Mouse (Mus musculus) CD4-positive, CD25-positive, alpha-beta regulatory T cell, adult 4 months (primary cell): ENCODE results near the gene Serpina5. TPM values are rescaled to one million over a fixed set of nuclear protein-coding genes. Genes with fewer than 3 reads are reported as not detected.
"Not testable (repeated sequence)": the region's sequence is repeated elsewhere in the genome, so short reads cannot be mapped to it uniquely, and the experiment has no call there.

ENCODE experiments used
- ATAC-seq: one replicate; pipeline ENCODE4 v1.8.0; 2017
- polyA plus RNA-seq, 2 experiments: library from polyadenylated mRNA; unstranded; fragments of 100-300 nt; shearing (Covaris generic); gene quantifications; one replicate each; pipeline ENCODE4 v1.2.1; 2017

Serpina5 gene
- polyA plus RNA-seq: not detected

DNA sequence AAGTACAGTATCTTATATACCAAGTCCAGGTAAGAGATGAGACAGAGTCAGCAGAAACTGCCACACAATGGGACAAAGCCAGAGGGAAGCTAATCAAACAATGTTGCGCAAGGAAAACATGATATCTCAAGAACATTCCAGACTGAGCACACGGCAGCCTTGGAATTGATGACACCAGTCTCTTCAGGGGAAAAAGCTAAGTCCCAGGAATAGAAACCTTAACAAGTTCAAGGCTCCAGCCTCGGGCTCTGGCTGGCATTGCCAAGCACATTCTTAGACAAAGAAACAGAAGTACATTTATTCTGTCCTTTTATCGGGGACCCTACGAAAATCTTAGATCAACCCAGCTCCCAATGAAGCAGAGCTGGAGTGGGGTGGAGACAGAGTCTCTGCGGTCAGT is at the start of gene Serpina5:
TSS of gene Serpina5 (plus strand) at position 346 of the 400 bp plus-strand sequence.
- ATAC-seq: no peak

DNA sequence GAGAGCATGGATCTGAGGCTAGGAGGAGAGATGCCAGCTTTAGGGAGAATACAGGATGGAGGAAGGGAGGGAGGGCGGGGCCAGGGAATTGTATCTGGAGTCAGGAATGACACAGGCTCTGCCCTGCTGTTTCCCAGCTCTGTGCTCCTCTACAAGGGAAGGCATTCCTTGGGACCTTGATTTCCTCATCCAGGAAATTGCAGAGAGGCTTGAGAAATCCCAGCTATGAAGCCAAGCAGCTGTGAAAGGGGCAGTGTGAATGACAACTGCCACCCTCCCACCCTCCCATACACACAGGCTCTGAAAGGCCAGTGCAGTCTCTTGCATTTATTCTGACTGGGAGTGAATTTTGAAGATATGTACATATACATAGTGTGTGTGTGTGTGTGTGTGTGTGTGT is 46.9 kb upstream of the Serpina5 start:
- ATAC-seq: no peak

DNA sequence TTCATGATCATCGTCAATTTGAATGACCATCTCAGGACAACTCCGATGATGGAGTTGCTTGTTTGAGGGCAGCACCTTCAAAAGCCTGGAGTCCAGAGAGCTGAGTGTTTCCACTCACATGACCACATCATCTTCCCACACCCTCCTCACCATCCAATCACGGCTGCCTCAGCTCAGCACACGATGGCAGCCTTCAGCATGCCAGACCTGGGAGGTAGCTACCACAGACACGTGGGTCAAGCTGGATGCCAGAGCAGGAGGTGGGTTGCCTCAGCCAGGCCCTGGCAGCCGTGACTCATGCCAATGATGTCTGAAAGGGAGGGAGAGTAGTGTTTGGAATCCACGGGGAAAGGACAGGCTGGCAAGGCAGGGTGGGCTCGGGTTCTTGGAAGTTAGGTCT is 45.2 kb upstream of the Serpina5 start:
- ATAC-seq: no peak

DNA sequence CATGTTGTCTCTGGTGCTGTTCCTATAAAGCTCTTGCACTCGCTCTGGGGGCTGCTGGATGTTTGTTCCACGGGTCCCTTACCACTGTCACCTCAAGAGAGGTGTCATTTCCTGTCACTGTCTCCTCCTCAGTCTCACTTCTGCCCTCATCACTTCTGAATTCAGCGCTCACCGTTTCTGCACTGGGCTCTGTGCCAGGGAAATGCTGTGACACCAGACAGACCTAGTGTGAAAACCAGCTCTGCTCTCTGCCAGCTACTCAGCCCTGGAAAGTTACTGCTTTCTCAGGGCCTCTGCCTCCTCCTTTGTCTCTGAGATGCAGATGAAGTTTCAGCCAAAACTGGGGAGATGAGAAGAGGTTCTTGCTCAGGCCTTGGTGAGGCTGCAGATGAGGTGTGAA is 43.9 kb upstream of the Serpina5 start:
- peak; percentile 81 for ATAC-seq

DNA sequence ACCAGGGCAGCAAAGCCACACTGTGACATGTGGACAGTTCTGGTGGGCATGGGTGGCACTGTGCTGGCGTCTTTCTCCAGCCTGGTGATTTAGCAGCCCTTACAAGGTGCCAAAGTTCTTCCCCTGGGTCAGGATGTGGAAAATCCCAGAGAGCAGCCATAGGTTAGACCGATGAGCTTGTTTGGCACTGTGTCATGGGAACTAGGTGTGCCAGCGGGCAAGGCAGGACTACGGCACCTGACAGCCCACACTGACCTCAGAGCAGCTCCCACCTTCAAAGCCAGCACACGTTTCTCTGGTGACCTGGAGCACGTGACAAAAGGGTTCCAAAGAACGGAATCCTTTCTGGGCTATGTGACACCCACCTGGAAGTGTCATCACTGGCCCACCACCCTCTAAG is 43.4 kb upstream of the Serpina5 start:
- ATAC-seq: no peak

DNA sequence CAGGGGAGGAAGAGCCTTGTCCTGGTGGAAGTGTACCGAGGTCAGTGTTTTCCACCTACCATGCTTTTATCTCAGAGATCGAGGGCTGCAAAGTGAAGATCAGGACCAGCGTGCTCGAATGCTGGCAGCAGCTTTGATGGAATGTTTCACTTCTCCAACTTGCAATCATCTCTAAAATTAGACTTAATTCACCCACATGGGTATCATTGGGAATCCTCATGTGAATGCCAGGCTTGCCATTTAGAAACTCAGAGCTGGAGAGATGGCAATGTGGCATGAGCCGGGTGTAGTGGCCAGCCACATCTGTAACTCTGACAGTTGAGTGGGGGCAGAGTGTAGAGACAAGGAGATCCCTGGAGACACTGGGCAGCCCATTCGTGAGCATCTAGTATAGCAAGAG is 40.8 kb upstream of the Serpina5 start:
- no peak for ATAC-seq

DNA sequence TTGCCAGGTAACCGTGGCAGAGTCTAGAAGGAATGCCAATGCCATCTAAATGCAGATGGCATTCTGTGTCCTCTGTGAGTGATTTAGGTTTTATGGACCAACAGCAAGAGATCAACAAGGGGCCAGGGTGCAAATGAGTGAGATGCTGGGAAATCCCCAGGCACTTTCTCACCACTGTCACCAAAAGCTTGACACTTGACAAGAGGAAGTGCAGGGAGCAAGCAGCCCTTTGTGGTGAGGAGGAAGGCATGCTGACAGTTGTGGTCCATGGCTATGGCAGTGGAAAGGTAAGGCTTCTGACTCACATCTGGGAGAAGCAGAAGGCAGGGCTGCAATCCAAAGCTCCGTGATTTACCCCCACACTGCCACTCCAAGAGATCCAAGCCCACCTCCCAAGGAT is 39.1 kb upstream of the Serpina5 start:
- peak; percentile 78 for ATAC-seq

DNA sequence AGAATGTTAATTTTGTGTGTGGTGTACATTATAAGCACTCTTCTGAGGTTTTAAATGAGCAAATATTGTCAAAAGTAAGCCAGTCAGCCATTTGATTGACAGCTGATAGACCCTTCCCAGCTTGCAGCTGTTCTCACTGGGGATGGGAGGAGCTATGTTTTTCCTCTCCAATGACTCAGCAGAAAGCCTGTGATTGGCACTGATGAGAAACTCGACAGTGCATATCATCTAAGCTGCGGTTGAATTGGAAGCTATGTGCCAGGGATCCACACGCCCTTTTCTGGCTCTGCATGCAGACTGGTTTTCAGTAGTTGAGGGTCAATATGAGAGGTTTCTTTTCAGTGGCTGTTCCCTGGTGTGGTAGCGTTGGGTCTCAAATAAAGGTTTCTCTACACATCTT is 36.4 kb upstream of the Serpina5 start:
- ATAC-seq: no peak

DNA sequence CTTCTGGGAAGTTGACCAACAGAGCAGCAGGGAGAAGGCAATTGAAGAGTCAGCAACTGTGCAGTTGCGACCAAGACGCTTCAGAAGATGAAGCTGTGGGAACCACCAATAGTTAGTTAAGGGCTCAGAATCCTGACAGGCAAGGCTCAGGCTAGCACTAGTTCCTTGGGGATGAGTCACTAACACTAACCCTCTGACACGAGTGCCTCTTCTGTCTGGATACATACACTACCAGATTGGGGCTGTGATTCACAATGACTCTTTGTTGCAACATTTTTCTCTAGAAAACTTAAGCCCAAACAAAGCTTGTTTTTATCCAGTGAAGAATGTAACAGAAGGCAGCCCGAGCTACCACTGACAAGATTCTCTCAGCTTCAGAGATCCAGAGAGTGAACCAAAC is 35.9 kb upstream of the Serpina5 start:
- no peak for ATAC-seq

DNA sequence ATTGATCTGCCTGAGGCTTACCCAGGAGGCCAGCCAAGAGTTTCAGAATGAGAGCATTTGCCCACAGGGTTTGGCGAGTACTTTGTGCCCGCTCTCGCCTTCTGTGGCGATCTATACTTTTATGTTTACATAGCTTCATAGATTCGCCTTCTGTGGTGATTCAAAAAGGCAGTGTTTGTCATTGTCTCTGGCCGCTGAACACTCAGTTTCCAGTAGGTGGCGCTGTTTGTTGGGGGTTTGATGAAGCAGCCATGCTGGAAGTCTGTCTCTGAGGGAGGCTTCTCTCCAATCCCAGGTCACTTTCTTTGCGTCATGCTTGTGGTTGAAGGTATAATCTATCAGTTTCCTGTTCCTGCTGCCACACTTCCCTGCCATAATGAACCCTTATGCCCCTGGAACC is 34.7 kb upstream of the Serpina5 start:
- peak; percentile 22 for ATAC-seq

DNA sequence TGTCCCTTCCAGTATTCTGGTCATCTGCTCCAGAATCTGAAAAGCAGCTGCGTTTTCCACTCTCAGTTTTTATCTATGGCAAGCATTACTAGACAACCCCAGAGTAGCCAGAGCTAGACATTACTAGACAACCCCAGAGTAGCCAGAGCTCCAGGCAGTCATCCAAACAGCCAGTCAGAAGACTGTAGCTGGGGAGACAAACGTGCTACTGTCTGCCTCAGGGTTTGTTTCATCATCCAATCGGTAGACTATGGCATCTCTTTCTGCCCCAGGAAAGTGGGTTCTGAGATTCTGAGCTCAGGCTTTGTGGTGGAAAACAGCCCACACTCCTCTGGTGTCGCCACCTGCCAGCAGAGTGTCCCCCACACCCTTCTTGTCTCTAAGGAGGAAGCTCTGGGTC is 33.4 kb upstream of the Serpina5 start:
- ATAC-seq: peak; percentile 72

DNA sequence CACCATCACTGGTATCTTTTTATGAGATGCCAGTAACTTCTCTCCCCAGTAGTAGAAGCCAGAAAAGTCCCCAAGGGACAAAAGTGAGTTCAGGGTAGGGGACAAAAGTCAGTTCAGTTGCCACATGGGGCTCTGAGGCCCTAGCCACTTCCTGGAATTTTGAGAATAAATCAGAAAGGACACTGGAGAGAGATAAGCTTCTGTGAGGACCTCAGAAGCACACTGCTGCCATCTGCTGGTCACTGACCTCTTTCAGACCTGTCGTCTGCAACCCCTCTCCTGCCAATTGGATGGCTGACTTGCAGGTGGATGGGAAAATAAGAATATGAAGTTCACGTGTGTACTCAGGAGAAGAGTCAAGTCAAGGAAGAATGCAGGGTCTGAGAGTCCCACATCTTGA is 31.3 kb upstream of the Serpina5 start:
- peak; percentile 40 for ATAC-seq

DNA sequence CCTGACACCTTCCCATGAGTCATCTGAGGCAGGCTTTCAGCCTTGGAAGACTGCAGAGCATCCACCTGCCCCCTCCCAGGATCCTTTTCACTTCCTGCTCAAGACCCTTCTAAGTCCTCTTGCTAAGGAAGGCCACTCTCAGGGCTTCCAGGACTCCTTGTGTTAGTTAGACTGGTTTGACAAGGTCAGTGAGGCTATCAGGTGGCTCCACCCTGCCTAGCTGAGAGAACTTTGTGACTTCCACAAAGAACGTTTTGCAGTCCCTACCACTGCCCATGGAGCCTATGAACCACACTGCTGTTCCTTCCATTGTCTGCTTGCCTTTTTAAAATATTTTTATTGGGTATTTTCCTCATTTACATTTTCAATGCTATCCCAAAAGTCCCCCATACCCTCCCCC is 29.2 kb upstream of the Serpina5 start:
- no peak for ATAC-seq

DNA sequence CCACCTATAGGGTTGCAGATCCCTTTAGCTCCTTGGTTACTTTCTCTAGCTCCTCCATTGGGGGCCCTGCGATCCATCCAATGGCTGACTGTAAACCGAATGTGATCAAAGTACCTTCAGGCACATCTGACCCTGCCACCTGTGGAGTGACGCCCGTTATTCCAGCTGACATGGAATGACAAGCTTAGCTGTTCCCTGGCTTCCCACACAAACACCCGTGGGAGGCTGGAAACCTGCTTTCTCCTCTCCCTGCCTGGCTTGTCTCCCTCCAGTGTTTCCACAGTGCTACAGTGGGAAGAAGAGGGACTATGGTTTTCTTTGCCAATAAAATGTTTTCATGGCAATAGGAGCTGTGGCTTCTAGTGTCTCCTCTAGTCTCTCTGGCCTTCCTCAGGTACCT is 28.6 kb upstream of the Serpina5 start:
- ATAC-seq: no peak

DNA sequence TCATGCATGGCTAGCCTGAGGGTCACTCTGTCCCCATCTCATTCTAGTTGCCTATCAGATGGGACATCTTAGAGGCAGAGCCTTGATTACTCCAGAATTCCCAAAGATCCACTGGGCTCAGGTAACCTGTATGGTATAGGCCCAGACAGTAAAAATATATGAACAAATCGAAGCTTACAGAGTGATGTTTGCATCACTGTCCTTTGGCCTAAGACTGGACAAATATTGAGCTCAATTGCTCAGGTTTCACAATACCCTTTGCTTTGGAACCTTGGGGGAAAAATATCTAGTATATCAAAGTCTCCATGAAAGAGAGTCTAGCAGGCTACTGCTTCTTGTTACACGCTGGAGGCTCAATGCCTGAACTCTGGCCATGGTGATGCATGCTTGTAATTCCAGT is 10.8 kb upstream of the Serpina5 start:
- no peak for ATAC-seq

DNA sequence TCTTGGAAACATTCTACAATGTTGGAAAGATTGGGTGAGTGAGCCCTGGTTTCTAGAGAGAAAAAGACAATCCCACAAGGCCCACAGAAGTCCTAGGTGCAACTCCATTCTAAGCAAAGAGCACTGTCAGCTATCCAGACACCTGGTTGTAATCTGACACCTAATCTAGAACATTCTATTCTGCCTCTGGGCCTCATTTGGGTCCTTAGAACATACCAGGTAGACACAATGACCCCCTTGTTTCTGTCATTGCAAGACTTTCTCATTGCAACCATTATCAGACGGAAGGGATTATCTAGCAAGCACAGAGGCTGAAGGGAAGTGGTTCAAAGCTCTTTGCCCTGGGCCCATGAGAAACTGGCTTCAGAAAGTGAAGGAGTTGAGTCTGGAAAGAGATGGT is 9.6 kb upstream of the Serpina5 start:
- no peak for ATAC-seq

DNA sequence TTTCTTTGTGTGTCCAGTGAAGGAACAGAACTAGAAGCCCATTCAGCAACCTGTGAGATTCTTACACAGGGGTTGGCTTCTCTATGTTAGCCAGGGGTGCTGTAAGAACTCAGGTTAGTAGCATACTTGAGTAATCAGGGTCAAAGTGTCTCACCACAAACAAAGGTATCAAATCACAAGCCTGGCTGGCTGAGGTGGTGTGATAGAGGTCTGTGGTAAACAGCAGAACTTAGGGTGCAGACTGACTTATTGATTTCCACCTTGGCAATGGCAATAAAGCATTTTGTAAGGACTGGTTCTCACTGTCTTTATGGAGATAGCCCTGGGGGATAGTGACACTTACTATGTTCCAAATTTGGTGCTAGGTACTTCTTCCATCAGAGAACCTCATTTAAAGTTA is 4.9 kb downstream of the Serpina5 start:
- no peak for ATAC-seq

DNA sequence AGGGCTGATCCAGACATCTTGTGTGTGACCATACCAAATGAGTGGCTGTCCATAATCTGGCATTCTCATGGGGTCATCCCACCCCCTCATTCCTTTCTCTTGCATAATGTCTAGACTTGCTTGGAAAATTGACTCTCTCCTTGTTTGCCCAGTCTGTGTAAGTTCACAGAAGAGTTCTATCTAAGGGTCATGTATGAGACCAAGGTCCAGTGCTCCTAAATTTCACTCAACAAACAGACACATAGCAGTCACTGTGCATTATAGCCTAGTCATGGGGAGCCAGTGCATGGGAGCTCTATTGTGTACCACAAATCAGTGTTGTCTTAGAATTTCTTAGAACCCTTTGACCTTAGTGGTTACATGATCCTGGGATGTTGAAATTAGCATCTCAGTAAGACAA is 6.0 kb downstream of the Serpina5 start:
- ATAC-seq: no peak

DNA sequence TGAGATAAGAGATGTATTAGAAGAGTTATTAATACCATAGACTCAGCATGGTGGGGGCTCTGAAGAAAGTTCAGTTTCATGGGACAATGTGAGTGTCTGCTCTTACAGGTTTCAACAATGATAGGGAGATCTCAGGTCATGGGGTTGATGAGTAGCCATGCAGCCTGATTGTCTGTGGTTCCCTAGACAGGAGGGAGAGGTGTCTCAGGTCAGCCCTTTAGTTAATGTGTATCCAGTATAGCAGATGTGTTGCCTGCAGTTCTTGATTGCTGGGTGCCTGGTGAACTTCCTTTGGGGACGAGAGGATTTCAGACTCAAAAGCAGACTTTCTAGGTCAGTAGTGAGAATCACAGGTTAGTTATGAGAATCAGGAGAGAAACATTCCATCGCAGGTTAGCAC is 7.6 kb downstream of the Serpina5 start:
- no peak for ATAC-seq

DNA sequence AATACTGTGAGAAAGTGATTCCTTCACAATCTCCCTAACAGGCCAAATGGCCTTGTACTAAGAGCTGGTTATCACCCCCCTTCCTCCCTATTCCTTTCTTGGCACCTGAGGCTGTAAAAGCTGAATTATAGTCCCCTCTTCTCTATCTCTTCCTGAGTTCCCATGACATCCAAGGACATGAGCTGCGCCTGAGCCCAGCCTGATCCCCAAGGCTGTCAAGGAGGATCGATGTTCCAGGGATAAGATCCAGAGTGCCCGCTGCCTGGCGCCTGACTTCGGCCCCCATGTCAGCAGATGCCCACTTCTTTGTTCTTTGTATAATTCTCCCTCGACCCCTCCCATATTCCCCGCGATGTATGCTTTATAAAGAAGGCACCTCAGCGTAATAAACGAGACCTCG is 11.4 kb downstream of the Serpina5 start, which contains the start of gene Serpina3a:
TSS of gene Serpina3a (plus strand) at position 392 of the 400 bp plus-strand sequence.
- not testable (repeated sequence) for ATAC-seq

DNA sequence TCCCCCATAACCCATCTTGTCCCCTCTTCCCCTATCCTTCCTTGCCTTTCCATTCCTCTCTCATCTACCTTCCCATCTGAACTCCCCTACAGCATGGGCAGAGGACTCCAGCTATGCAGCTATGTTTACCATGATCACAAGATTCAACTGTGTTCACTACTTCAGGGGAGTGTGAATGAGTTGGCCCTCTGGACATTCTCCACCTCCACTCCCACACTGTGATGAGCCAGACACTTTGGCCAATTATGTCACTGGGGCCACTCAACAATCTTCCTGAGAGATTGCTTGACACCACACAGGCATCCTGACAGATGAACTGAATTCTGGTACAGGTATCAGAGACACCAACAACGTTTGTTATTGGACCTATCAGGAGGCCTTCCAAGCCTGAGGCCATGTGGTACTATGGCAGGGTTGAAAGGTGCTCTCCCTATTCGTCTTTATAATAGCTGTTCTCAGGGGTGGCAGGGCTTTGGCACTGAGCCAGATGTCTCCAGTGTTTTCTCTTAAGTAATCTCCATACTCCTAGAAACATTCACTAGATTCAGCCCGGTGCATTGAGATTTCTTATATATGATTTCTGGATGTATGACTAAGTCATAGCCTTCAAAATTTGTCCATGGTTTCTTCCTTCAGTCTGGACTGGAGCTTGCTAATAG is 14.1 kb downstream of the Serpina5 start:
- no peak for ATAC-seq

DNA sequence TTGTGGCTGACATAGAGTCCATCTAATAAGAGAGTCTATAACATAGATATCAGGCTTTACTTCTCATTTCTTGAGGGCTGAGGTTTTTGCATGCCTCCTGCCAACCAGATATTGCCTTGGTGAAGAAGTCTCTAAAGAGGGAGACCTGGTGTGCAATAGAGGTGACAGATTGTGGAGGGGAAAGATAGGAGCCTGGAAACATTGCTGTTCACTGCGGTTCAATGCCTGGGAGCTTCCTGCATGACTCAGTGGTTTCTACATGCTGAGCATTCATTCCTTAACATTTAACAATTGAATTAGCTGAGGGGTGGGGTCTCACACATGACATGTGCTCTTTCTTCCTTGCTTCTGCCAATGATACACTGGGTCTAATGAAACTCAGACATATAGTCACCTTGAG is 22.2 kb downstream of the Serpina5 start:
- no peak for ATAC-seq

DNA sequence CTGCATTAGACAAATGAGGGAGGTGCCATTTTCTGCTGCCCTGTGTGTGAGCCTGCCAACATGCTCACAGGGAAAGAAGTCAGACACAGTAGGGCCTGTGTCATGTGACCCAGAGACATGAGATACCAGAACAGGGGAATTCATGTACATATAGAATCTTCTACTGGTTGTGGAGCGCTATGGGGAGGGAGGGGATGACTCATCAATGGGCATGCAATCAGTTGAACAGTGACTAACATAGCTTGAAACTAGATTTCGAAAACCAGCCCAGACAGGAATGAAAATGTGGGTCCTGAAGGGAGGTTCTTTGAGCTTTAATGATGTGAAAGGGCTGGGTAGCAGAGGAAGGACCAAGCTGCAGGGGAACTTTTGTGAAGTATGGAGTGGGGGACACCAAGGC is 23.1 kb downstream of the Serpina5 start:
- ATAC-seq: no peak

DNA sequence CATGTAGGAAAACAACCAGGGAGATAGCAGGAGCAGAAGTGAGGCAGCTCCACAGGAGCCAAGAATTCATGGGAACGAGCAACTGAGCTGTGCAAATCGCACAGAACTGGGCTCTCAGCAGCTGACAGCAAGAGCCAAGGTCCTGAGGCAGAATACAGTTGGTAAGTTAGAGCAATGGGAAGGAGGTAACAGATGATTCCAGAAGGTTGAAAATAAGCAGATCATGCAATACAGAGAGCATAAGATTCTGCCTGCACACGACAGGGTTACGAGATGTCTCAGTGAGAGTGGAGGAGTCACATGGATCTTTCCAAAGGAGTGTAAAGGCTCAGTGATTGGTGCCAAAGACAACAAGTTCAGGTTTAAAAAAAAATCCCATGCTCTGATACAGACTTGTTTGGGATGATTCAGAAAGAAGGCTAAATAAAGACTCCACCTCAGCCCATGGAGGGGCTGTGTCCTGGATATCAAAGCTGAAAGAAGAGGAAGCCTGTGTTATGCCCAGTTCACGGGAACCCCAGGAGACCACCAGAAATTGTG is 24.2 kb downstream of the Serpina5 start:
- no peak for ATAC-seq

DNA sequence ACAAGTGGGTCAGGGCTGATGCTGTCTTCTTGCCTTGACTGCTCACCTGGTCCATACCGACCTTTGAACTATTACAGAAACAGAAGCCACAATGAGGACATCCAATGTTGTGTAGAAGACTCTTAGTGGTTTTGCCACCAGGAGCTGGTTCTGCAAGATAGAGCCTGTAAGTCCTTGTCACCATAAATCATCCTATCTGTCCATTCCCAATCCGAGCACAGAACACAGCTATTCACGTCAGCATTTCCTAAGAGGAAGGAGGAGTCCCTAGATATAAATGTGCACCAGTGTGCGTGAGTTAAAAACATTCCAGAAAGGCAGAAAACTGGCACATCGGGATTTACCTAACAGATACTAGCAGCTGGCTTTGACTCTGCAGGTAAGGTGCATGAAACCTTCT is 26.8 kb downstream of the Serpina5 start, which contains the start of gene Serpina3b:
TSS of gene Serpina3b (plus strand) at position 301 of the 400 bp plus-strand sequence.
- no peak for ATAC-seq
